Mouse (Mus musculus): Measurements from ENCODE around the gene Sel1l3.

Sel1l3 gene

DNA sequence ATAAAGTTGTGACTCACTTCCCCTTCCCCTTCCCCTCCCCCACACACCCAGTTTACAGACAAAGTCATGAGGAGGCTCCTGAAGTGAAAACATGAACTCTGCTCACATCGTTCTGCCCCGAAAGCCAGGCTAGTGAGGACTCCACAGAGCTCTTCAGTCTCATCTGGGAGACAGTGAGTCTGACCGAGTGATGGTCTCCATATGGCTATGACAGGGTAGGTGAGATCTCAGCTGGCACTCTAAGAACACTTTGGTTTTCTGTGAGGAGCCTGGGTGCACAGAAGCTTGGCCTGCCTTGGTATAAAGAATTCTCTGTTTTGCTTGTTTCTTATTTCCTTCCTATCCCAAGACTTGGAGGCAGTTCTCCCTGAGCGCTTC lies 67.1 kb downstream of the Sel1l3 start:
- DNase-seq (ENCODE audit: inconsistent age in 2 of 2, low spot score in 1 of 2): no peak

DNA sequence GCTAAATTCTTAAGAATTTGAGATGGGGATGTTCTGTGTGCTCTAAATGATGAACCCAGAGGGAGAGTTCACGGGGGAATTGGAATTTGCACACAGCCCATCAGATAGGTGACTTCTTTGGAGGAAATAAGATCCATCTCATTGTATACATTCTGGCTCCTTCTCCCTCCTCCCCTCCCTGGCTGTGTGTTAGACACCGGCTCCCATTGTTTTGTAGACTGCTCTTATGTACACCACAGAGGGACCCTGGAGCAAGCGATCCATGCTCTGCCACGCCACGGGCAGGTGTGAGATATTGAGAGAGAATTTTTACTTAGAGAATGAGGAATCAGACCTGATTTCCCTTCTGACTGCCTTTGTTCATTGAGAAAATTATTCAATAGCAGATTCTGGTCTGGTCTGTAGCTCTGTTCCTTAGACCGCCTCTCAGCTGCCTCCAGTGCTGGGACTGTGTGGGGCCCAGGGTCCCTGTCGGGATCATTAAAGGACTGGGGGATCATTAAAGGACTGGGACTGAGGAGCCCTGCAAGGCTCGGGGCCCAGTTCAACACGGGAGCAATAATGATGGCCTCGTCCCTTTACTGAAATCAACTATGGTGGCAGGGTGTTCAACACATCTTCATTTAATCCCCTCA lies 67.6 kb downstream of the Sel1l3 start:
- no peak for DNase-seq (ENCODE audit: inconsistent age in 2 of 2, low spot score in 1 of 2)

DNA sequence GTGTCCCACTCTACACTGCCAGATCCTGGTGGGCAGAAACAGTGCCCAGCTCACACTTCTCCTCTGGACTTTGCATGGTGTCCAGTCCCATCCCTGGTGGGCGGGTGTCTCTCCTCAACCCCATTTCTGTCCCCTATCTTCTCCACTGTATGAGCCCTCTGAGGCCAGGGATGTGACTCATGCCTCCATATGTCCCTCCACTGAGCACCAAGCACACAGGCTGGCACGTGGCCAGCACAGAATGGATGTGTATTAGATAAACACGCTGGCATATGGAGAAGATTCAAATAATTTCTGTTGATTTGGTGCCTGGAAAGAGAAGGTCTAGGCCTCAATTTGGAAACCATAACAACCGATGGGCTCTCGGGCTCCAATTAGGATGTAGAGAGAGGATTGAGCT lies 71.1 kb downstream of the Sel1l3 start:
- DNase-seq (ENCODE audit: inconsistent age in 2 of 2, low spot score in 1 of 2): no peak

DNA sequence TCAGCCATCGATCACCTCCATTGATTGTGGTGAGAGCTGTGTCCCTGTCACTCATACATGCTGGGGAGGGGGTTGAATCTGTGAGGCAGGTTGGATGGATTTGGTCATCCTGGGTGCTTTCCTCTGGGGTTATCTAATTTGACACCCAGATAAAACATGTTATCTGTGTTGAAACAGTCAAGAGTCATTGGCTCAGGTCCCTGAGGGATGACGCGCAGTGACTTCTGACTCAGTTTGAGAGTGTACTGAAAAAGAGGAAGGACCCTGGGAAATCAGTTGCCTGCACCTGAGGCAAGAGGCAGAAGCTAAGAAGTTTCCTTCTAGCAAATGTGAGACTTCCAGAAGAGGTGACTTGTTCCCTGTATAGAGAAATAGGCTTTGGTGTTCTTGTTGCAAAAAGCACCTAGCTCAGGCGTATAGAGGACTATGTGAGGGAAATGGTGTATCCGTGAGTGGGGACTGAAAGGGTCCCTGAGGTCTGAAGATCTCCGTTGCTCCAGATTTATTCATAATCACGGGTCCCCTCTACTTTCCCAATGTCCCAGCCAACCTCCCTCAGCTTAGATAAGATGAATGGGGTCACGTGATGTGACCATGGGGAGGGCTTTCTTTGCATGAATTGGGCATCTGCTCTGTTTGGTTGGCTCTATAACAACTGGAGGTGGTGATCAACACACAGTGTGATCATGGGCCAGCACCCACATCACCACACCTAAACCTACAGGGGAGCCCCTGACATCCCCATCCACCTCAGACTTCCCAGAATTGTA lies 73.4 kb downstream of the Sel1l3 start:
- peak in 1 of 2 experiments; percentile 21 for DNase-seq (ENCODE audit: inconsistent age in 2 of 2, low spot score in 1 of 2)

DNA sequence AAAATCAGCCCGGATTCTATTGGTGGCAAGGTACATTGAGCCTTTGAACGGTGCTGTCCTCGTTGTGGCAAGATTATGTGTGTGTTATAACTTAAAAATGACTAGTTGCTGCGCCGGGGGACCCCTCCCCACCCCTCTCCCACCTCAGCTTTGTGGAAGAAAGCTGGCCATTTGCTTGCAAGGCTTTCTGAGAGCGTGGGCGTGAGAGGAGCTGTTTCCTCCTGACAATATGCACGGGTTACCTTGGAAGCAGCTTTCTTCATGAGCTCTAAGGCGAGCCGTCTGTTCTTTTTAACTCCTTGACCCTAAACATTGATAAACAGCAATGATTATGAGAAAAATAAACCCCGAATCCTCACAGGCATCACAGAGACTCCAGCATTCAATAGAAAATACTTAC lies 74.2 kb downstream of the Sel1l3 start:
- no peak for DNase-seq (ENCODE audit: inconsistent age in 2 of 2, low spot score in 1 of 2)

DNA sequence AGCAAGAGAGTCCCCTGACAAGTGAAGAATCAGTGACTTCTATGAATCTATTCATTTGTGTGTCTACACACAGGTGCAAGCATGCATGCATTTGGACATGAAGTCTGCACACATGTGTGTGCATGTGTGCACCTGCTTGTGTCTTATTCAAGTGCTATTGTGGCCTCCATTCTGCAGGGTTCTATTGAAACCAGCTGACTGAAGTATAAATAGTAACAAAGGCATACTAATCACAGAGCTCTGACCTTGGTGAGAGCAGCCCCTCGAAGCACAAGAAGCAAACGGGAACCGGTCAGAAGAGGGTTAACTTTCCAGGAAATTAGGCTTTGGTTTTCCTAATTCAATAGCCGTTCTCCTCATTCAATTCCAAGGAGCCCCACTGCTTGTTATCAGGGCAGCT lies 74.6 kb downstream of the Sel1l3 start:
- DNase-seq (ENCODE audit: inconsistent age in 2 of 2, low spot score in 1 of 2): no peak

DNA sequence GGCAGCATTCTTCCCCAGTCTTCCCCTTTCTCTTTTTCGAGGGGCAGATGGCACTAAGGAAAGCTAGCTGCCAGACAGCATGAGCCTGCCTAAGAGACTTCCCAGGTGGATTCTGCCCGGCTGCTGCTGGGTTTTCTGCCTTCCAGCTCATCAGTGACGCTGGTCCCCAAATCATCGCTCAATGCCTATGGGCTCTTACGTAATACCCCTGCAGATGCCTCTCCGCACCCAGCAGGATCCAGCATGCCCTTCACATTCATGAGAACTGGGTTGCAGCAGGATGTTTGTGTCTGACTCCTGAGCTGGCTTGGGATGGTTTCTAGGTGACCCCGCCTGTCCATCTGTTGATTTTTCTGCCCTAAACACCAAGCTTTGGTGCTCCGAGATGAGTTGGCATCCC lies 75.7 kb downstream of the Sel1l3 start:
- no peak for DNase-seq (ENCODE audit: inconsistent age in 2 of 2, low spot score in 1 of 2)

DNA sequence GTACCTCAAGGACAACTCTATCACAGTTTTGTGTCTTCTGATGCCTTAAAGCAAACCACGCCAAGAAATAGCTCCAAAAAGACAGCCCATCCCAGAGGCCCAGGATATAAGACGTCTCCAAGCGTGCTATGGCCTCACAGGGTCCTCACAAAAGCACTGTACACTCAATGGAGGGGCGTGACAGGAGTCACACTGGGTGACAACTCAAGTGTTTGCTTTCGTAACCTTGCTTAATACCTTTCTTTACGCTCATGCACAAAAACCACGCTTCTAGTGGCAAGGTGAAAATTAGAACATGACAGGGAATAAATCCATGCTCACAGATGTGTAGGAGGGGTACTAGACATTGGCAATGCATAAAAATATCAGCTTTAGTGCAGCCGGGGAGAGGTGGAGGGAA lies 77.7 kb downstream of the Sel1l3 start:
- no peak for DNase-seq (ENCODE audit: inconsistent age in 2 of 2, low spot score in 1 of 2)

DNA sequence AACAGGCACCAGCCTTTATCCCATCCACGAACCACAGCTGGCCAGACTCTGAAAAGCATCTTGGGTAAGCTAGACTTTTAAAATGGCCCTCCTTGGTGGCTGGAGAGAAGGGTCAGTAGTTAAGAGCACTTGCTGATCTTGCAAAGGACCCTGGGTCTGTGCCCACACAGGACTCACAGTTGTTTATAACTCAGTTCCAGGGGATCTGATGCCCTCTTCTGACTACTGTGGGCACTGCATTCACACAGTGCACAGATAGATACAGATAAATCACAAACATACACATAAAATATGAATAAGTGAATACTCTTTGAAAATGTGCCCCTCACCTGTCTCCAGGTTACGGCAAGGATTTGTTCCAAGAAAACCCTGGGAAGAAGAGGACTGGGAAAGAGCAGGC lies 79.7 kb downstream of the Sel1l3 start:
- no peak for DNase-seq (ENCODE audit: inconsistent age in 2 of 2, low spot score in 1 of 2)

DNA sequence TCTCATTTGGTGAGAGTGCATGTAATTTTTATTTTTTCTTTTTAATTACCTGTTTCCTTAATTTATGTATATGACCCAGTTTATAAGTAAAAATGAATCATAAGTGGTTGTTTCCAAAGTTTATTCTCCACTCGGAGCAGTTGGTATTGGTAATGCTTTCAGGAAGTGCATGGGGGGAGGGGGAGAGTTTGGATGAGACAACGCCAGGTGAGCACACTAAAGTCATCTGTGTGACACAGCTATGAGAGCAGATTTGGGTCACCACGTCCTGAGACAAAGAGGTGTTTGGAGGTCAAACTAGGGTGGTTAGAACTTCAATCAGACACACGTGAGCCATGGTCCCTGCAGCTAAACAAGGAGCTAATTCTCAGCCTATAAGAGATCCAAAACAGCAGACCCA lies 89.0 kb downstream of the Sel1l3 start:
- DNase-seq (ENCODE audit: inconsistent age in 2 of 2, low spot score in 1 of 2): no peak

DNA sequence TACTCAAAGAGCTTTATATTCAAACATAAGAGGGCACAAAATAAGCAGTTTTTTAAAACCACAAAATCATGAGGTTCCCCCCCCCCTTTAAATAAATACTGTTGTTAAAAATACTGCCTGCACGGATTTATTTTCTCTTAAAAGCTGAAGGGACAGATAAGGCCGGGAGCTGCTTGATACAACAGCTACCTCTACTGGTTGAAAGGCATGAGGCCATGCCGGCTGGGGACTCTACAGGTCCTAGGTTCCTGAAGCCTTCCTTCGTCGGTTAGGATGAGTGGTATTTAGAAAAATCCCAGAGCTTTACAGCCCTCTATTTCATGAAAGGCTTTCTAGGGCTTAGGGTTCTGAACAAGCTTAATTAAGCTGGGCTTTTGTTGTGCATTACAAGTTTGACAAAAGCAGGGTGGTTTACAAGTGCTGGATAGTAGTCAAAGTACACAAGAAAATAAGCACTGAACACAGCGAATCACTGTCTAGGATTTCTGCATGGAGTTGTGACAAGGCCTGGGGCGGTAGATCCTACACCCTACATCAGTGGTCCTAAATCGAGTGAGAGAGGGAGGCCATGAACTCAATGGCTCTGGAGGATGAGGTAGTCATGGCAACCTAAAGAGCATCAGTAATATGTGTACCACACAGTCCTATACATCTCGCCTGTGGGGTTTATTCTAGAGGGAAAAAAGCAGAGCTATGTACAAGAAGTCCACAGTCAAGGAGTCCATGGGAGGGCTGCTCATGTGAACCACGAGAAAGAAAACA lies 90.0 kb downstream of the Sel1l3 start:
- peak; percentile 13 to 52 for DNase-seq (ENCODE audit: inconsistent age in 2 of 2, low spot score in 1 of 2)

DNA sequence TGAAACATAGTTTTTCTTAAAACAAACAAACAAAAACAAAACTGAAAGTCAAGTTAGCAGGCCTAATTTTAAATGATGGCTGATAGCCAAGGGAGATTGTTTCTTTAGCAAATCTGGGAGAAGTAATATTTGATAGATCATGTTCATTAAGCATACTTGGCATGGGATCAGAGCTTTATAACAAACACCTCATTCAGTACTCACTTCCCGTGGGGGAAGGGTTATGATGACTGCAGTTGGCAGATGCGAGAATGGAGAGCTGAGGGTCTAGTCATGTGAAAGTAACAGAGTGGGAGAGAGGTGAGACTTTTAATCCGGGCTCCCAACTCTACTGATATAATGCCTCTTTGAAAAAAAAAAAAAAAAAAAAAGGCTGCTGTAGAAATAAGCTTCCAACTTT lies 94.0 kb downstream of the Sel1l3 start:
- no peak for DNase-seq (ENCODE audit: inconsistent age in 2 of 2, low spot score in 1 of 2)

DNA sequence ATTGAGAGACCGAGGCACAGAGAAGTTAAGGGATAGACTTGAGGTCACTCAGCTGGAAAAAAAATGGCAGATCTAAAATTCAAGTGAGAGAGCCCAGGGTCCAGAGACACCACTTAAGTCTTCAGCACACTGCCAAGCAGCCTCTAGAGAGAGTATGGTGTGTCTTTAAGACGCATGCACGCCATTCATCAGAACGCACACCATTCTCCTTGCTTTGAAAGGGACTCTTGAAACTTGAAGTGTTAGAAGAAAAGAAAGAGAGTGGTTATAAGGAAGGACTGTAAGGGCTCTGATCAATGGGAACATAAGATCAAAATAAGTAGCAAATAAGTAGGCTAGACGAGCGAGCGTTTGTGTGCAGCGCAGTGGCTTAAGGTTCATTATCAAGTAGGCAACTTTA lies 95.5 kb downstream of the Sel1l3 start:
- DNase-seq (ENCODE audit: inconsistent age in 2 of 2, low spot score in 1 of 2): no peak

DNA sequence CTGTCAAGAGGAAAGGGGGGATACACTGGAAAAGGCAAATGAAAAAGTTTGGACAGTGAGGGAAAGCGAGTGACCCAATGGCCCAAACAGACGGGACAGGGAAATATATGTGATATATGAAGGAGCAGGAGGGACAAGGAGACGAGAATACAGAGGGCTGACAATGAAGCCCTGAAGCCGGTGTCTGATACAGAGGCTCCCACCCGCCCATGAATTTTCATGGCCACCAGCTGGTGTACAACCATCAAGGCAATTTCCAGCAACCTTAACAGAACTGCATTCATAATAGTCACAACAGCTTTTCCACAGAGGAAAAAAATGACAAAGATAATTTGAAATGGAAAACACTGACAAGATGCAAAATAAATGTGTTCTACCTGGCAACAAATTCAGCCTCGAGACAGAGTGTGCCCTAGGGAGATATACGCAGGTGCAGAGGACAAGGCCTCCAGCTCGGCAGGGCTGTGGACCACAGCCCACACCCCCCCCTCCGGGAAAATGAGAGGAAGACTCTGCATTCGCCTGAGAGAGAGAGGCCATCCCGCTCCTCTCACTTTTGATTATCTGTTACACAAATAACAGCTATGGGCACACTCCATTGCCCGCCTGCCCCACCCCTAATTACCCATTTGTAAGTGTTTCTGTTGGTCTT lies 99.0 kb downstream of the Sel1l3 start:
- no peak for DNase-seq (ENCODE audit: inconsistent age in 2 of 2, low spot score in 1 of 2)

DNA sequence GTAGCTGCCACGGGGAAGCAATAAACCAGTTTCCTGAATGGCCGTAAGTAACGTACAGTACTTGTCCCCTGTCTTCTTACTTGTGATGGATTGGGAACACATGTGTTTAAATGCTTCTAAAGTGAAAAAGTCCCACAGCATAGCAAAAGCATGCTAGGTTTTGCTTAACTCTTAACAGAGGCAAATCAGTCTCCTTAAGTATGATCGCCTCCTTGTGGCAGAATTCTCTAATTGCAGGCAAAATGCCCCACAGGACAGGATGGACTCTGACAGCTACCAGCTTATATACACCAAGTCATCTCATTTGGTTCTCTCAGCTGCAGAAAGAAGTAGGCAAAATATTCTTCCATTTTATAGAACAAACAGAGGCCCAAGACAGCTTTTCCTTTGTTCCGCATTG lies 100.8 kb downstream of the Sel1l3 start:
- no peak for DNase-seq (ENCODE audit: inconsistent age in 2 of 2, low spot score in 1 of 2)

DNA sequence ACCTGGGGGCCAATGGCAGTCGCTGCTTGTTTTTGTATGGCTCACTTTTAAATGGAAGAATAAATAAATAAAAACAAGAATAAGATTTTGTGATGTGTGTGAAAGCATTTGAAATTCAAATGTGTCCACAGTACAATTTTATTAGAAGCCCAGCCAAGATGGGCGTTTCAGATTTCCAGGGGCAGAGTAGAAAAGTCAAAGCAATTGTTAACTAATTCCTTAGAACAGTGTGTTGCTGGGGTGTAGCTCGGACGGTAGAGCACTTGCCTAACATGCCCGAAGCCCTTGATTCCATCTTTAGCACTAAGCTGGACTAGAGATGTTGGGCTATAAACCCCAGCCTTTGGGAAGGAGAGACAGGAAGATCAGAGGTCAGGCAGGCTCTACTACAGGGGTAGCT lies 102.7 kb downstream of the Sel1l3 start:
- no peak for DNase-seq (ENCODE audit: inconsistent age in 2 of 2, low spot score in 1 of 2)

DNA sequence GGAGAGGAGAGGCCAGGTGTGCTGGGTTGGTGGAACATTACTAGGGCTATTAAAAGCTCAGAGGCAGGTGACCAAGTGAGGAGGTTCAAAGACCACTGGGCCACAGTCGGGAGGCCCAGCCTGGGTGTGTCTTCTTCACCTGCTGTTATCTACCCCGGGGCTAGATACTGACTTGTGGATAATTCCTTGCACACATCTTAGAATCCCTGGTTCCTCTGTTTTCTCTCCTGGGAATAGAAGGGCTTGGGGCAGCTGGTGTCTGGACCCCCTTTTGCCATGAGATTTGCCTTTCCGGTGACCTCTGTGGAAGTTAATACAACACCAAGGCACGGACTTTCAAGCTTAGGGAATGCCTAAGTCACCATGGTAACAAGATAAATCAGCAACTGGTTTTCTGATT lies 103.5 kb downstream of the Sel1l3 start:
- no peak for DNase-seq (ENCODE audit: inconsistent age in 2 of 2, low spot score in 1 of 2)

DNA sequence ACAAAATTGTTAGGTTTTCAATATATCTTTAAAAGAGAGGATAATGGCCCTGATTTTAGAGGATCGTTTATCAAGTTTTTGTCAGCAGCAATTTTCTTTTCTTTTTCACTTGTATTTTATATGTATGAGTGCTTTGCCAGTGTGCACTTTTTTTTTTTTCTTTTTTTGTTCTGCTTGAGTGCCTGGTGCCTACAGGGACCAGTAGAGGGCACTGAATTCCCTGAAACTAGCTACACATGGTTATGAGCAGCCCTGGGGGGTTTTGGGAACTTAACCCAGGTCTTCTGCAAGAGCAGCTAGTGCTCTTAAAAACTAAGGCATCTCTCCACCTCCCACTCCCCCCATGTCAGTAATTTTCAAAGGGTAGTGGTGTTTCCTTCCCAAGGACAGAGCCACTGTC lies 105.1 kb downstream of the Sel1l3 start:
- DNase-seq (ENCODE audit: inconsistent age in 2 of 2, low spot score in 1 of 2): no peak

DNA sequence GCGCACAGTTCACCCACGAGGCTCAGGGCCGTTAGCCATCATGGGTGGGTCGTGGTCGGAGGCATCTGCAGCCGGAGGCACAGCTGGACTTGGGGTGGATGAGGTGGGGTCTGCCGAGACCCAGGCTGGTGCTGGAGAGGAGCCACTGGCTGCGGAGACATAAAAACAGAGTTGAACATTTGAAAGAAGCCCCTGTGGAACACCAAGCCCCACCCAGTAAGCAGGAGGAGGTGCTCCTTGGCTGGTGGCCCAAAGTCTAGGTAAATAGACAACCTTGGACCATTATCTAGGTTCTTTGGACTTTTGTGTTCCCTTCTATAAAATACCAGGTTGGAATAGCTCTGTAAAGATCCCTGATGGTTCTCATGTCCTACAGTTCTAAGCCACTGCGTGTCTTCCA lies 105.7 kb downstream of the Sel1l3 start:
- no peak for DNase-seq (ENCODE audit: inconsistent age in 2 of 2, low spot score in 1 of 2)

DNA sequence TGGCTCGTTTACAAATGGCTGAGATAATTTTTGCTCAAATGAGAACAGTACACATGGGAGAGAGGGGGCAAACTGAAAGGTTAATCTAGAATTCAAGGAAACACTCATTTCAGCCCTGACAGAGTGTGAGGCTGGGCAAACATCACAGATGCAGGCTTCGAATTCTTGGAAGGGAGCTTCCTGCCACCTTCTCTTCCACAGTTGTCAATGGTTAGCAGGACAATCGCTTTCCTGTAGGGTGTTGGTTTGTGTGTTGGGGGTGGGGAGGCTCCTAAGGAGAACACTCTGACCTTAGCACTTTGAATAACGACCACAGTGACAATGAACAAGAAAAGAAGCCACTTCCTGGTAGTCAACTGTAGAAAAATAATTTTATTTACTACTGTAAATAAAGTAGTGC lies 107.0 kb downstream of the Sel1l3 start:
- DNase-seq (ENCODE audit: inconsistent age in 2 of 2, low spot score in 1 of 2): no peak

DNA sequence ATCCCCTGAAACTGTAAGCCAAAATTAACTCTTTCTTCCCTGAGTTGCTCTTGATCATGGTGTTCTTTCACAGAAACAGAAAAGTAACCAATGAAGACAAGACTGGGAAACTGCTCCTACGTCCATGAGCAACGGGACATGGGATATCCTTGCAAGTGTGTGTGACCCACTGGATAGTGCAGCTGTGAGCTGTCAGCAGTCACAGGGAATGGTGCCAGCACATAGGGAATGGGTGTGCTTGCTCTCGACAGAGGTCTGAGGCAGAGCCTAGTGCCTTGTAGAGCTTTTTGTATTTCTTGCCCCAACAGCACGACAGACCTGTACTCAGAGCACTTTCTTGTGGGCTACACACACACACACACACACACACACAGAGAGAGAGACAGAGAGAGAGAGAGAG lies 107.6 kb downstream of the Sel1l3 start:
- no peak for DNase-seq (ENCODE audit: inconsistent age in 2 of 2, low spot score in 1 of 2)

DNA sequence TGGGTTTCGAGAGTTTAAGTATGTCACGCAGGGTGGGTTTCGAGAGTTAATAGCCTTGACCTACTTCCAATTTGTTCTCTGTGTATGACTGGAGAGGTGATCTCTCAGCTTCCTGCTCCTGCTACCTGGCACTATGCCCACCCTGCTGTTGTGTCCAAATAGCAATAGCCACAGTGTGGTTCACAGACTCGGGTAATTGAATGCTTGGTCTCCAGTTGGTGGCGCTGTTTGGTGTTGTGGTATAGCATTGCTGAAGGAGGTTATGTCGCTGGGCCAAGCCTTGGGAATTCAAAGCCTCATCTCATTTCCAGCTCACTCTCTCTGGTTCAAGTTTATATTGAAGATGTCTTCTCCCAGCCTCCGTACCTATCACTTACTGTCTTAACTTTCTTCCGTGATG lies 108.0 kb downstream of the Sel1l3 start:
- DNase-seq (ENCODE audit: inconsistent age in 2 of 2, low spot score in 1 of 2): peak; percentile 11 to 26

Measured in adrenal gland, adult (tissue).